Mouse (Mus musculus) liver, embryonic 12.5 days (tissue): ENCODE measurements at regions not wholly inside any gene's neighbourhood (a gene's known extent, or its start where the extent isn't known, plus 50 kb on each side); places are given as distances from the start of the nearest gene placed in this dataset.

Source experiments
- ATAC-seq: fragments of 200-750 bp; cut with Nextera tagmentation; 2 replicates; pipeline ENCODE4 v1.8.0; 2017; ENCODE audit warnings: moderate number of reproducible peaks, mild to moderate bottlenecking, moderate library complexity
- H3K27ac ChIP-seq: fragments of 300-500 bp; sonication (generic); 2 replicates; pipeline ENCODE4 v1.5.1; 2016; ENCODE audit warnings: mild to moderate bottlenecking
- H3K27me3 ChIP-seq: fragments of 300-500 bp; sonication (generic); replicated peaks from 2 replicates; pipeline ENCODE4 v1.6.1; 2016; ENCODE audit warnings: mild to moderate bottlenecking, moderate library complexity
- H3K36me3 ChIP-seq: fragments of 300-500 bp; sonication (generic); 2 replicates; pipeline ENCODE4 v1.6.1; 2016; ENCODE audit warnings: mild to moderate bottlenecking, moderate library complexity
- H3K4me1 ChIP-seq: fragments of 300-500 bp; sonication (generic); 2 replicates; pipeline ENCODE4 v1.6.1; 2016
- H3K4me2 ChIP-seq: fragments of 300-500 bp; sonication (generic); 2 replicates; pipeline ENCODE4 v1.6.1; 2016; ENCODE audit warnings: mild to moderate bottlenecking, moderate library complexity
- H3K4me3 ChIP-seq: fragments of 300-500 bp; sonication (generic); 2 replicates; pipeline ENCODE4 v1.5.1; 2016; ENCODE audit warnings: mild to moderate bottlenecking, moderate library complexity
- H3K9ac ChIP-seq: fragments of 300-500 bp; sonication (generic); 2 replicates; pipeline ENCODE4 v1.6.1; 2016; ENCODE audit warnings: mild to moderate bottlenecking, moderate library complexity
- H3K9me3 ChIP-seq: fragments of 300-500 bp; sonication (generic); replicated peaks from 2 replicates; pipeline ENCODE4 v1.6.1; 2016; ENCODE audit warnings: mild to moderate bottlenecking, moderate library complexity
- WGBS: fragments of 180-500 bp; shearing (Covaris S2); methylation state at CpG from one replicate; pipeline ENCODE4 v1.1.7; 2016; ENCODE audit not compliant: insufficient replicate concordance; 5-methylcytosine and 5-hydroxymethylcytosine counted together

DNA sequence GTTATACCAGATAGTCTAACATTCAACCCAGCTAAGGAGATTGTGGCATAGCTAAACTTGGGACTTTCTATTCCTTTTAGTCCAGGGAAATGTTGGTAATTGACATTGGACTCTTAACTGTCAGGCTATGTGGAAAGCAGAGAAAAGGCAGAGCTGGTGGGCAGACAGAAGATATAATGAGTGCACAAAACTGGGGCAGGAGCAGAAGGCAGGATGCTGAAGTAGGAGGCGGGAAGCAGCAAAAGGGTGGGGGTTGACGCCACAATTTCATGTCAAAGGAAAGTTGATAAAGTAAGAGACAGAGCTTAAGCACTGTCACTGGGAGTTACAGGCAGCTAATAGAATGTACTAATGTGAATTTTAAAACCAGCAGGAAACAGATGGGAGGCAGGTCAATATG, 232.7 kb downstream of the Tox3 start:
- 69% methylated on average over 2 of the region's 2 CpGs for WGBS
- H3K4me3 ChIP-seq, result no peak overlapping the region
- ATAC-seq, result no peak
- no peak overlapping the region for H3K4me2 ChIP-seq
- no peaks in the 10 kb centered on the region for H3K36me3 ChIP-seq
- H3K27me3 ChIP-seq, result no peaks in the 10 kb centered on the region
- no peak overlapping the region for H3K27ac ChIP-seq
- no peaks in the 10 kb centered on the region for H3K4me1 ChIP-seq
- H3K9me3 ChIP-seq, result no peaks in the 10 kb centered on the region
- no peak overlapping the region for H3K9ac ChIP-seq

- no peaks in the 10 kb centered on the region for H3K27me3 ChIP-seq
- H3K4me3 ChIP-seq, result no peak overlapping the region
- WGBS, result 36% methylated on average over 6 of the region's 6 CpGs
- no peaks in the 10 kb centered on the region for H3K36me3 ChIP-seq
- H3K9me3 ChIP-seq, result no peaks in the 10 kb centered on the region
- no peak overlapping the region for H3K4me2 ChIP-seq
- ATAC-seq, result no peak
- no peaks in the 10 kb centered on the region for H3K4me1 ChIP-seq
- no peak overlapping the region for H3K9ac ChIP-seq
- H3K27ac ChIP-seq, result no peak overlapping the region
Measured at GRCm38 (mm10) chr8:90100509-90100908, 247.6 kb downstream of the Tox3 start.

GRCm38 (mm10) chr8:90082630-90083029, 265.5 kb downstream of the Tox3 start:
- Histone ChIP-seq H3K36me3 (no peaks in the 10 kb centered on the region), H3K27me3 (no peaks in the 10 kb centered on the region), H3K9ac (no peak overlapping the region), H3K9me3 (no peaks in the 10 kb centered on the region; the same call in 1 of the 2 replicates), H3K4me1 (no peaks in the 10 kb centered on the region), H3K4me2 (no peak overlapping the region), H3K4me3 (no peak overlapping the region), H3K27ac (no peak overlapping the region)
- no peak for ATAC-seq
- 70% methylated on average over 5 of the region's 5 CpGs for WGBS

GRCm38 (mm10) chr8:90076381-90076780, 271.8 kb downstream of the Tox3 start:
- no peaks in the 10 kb centered on the region for H3K9me3 ChIP-seq
- H3K4me3 ChIP-seq, result no peak overlapping the region
- H3K4me1 ChIP-seq, result no peaks in the 10 kb centered on the region
- H3K27me3 ChIP-seq, result no peaks in the 10 kb centered on the region
- no peaks in the 10 kb centered on the region for H3K36me3 ChIP-seq
- H3K9ac ChIP-seq, result no peak overlapping the region
- no peak overlapping the region for H3K27ac ChIP-seq
- no peak overlapping the region for H3K4me2 ChIP-seq
- ATAC-seq, result no peak

DNA sequence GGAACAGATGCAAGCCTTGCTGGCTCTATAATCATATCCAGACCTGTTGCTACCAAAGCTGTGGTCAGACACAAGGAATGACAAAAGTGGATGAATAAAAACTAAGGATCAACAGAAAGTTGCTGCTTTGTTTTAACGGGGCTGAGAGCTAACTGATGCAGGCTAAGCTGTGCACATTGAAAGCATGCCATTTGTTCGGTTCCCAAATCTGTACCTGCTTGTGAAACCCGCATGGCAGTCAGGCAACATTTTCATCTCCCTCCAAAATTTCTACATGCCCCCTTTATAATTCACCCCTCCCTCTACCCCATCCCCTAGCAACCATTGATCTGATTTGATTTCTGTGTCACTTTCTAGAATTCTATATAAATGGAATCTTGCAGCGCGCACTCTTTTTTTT, 272.3 kb downstream of the Tox3 start:
- 82% methylated on average over 5 of the region's 5 CpGs for WGBS
- Histone ChIP-seq H3K36me3 (no peaks in the 10 kb centered on the region), H3K9me3 (no peaks in the 10 kb centered on the region), H3K9ac (no peak overlapping the region), H3K27ac (no peak overlapping the region), H3K27me3 (no peaks in the 10 kb centered on the region), H3K4me2 (no peak overlapping the region), H3K4me1 (no peaks in the 10 kb centered on the region), H3K4me3 (no peak overlapping the region)
- no peak for ATAC-seq

DNA sequence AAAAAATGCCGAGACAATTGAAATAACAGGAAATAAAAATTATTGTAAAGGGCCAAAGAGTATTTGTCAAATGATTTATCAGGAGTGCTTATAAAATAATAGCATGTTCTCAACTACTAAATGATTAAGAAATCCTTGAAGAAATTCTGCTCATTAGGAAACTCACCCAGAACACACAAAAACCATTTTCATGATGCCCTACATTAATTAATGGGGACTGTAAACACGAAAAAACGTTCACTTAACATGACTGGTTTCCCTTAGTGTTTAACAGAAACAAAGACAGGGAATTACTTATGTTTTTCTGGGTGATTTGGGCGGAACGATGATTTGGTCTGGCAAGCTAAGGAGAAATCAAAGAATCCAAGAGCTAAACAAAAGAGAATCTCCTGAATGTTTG, 278.1 kb downstream of the Tox3 start:
- Histone ChIP-seq H3K27me3 (no peaks in the 10 kb centered on the region), H3K36me3 (no peaks in the 10 kb centered on the region), H3K4me1 (no peaks in the 10 kb centered on the region), H3K27ac (no peak overlapping the region), H3K4me2 (no peak overlapping the region), H3K9ac (no peak overlapping the region), H3K9me3 (no peaks in the 10 kb centered on the region), H3K4me3 (no peak overlapping the region)
- ATAC-seq, result no peak
- 58% methylated on average over 5 of the region's 5 CpGs for WGBS

- no peaks in the 10 kb centered on the region for H3K36me3 ChIP-seq
- WGBS, result 38% methylated on average over 10 of the region's 10 CpGs
- no peak overlapping the region for H3K4me2 ChIP-seq
- no peak overlapping the region for H3K9ac ChIP-seq
- ATAC-seq, result no peak
- H3K4me1 ChIP-seq, result no peaks in the 10 kb centered on the region
- no peaks in the 10 kb centered on the region for H3K27me3 ChIP-seq
- H3K27ac ChIP-seq, result no peak overlapping the region
- H3K4me3 ChIP-seq, result no peak overlapping the region
- H3K9me3 ChIP-seq, result no peaks in the 10 kb centered on the region
Measured at GRCm38 (mm10) chr8:90069411-90069993, 278.6 kb downstream of the Tox3 start.

GRCm38 (mm10) chr8:90068441-90068840, 279.7 kb downstream of the Tox3 start:
- ATAC-seq, result no peak
- Histone ChIP-seq H3K4me1 (no peaks in the 10 kb centered on the region), H3K4me2 (no peak overlapping the region), H3K27me3 (no peaks in the 10 kb centered on the region), H3K9ac (no peak overlapping the region), H3K9me3 (no peaks in the 10 kb centered on the region), H3K36me3 (no peaks in the 10 kb centered on the region), H3K4me3 (no peak overlapping the region), H3K27ac (no peak overlapping the region)
- WGBS, result 79% methylated on average over 4 of the region's 4 CpGs

DNA sequence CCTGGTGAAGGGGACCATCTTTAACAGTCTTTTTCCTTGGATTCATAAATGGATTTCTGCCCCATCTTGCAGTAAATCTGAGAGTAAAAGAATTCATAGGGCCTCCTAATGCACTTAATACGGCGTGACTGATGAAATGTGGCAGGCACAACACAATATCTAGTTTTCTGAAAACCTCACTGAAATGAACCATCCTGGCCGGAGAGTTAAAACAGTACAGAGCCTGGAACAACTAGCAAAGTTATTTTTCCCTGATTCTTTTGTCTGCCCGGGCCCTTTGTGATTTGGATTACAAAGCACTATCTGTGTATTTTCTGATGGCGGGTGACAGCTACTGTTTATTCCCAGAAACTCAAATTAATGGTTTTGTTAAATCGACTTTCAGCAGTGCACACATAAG, 283.8 kb downstream of the Tox3 start:
- WGBS, result 72% methylated on average over 6 of the region's 6 CpGs
- no peak overlapping the region for H3K9ac ChIP-seq
- H3K36me3 ChIP-seq, result no peaks in the 10 kb centered on the region
- no peak overlapping the region for H3K27ac ChIP-seq
- no peak overlapping the region for H3K4me3 ChIP-seq
- no peaks in the 10 kb centered on the region for H3K9me3 ChIP-seq
- H3K27me3 ChIP-seq, result no peaks in the 10 kb centered on the region
- no peaks in the 10 kb centered on the region for H3K4me1 ChIP-seq
- no peak overlapping the region for H3K4me2 ChIP-seq
- ATAC-seq, result no peak

DNA sequence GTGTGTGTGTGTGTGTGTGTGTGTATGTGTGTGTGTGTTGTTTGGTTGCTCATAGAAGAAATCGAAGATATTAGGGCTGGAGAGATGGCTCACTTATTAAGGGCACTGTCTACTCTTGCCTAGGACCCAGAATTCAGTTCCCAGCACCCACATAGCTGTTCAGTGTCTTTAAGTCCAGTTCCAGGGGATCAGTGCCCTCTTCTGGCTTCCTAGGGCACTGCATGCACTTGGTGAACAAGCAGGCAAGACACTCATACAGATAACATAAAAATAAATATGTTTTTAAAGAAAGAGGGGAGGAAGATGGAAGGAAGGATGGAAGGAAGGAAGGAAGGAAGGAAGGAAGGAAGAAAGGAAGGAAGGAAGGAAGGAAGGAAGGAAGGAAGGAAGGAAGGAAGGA, 284.9 kb downstream of the Tox3 start:
- no peak for ATAC-seq
- 57% methylated on average over 1 of the region's 1 CpGs for WGBS
- no peaks in the 10 kb centered on the region for H3K4me1 ChIP-seq
- no peaks in the 10 kb centered on the region for H3K36me3 ChIP-seq
- H3K27ac ChIP-seq, result no peak overlapping the region
- no peaks in the 10 kb centered on the region for H3K9me3 ChIP-seq
- H3K4me3 ChIP-seq, result no peak overlapping the region
- H3K27me3 ChIP-seq, result no peaks in the 10 kb centered on the region
- no peak overlapping the region for H3K4me2 ChIP-seq
- no peak overlapping the region for H3K9ac ChIP-seq

DNA sequence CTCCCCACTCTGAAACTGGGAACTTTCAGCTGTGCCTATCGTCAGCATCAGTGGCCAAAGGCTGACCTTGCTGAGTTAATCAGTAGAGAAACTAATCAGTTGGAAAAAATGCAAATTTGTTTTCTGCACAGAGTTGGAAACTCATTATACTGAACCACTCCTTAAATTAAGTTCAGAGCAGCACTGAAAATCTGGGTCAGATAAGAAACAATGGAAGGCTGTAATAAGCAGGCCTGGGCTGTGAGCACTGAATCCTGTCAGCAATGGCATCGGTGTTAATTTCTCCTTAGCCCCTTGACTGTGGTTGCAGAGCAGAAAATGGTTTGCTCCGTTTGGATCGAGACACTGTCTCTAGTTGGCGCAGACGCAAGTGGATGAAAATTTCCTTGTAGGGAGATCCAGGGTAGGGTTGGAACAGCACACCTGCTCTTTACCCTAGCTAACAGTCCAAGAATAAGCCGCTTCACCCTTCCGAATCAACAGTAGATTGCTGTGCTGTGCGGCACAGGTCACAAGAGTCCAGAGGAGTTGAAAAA, 289.4 kb downstream of the Tox3 start:
- no peak for ATAC-seq
- H3K36me3 ChIP-seq, result no peaks in the 10 kb centered on the region
- no peaks in the 10 kb centered on the region for H3K4me1 ChIP-seq
- no peak overlapping the region for H3K4me2 ChIP-seq
- 73% methylated on average over 9 of the region's 9 CpGs for WGBS
- no peak overlapping the region for H3K9ac ChIP-seq
- H3K4me3 ChIP-seq, result no peak overlapping the region
- no peaks in the 10 kb centered on the region for H3K9me3 ChIP-seq
- H3K27ac ChIP-seq, result no peak overlapping the region
- H3K27me3 ChIP-seq, result no peaks in the 10 kb centered on the region

DNA sequence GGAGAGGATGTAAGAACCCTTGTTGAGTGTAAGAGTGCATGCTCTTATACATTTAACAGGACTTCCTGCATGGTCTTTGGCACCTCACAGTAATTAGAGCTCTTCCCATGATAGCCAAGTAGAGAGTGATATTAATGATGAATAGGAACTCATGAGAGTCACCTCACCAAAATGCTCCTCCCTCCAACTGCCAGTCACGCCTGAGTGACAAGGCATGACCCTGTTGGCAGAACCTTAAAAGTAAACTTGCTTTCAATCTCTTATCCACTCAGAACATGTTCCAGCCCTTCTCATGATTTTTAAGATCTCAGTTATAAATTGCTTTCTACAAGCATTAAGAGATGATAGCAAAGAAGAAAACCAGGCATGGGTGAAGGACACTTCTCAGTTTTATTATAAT, 291.8 kb downstream of the Tox3 start:
- no peak overlapping the region for H3K27ac ChIP-seq
- no peaks in the 10 kb centered on the region for H3K36me3 ChIP-seq
- H3K4me2 ChIP-seq, result no peak overlapping the region
- H3K27me3 ChIP-seq, result no peaks in the 10 kb centered on the region
- ATAC-seq, result no peak
- 50% methylated on average over 1 of the region's 1 CpGs for WGBS
- H3K4me1 ChIP-seq, result no peaks in the 10 kb centered on the region
- H3K4me3 ChIP-seq, result no peak overlapping the region
- no peak overlapping the region for H3K9ac ChIP-seq
- H3K9me3 ChIP-seq, result no peaks in the 10 kb centered on the region

GRCm38 (mm10) chr8:90046779-90047178, 301.4 kb downstream of the Tox3 start:
- no peaks in the 10 kb centered on the region for H3K36me3 ChIP-seq
- no peak overlapping the region for H3K4me3 ChIP-seq
- H3K27ac ChIP-seq, result no peak overlapping the region
- ATAC-seq, result no peak
- no peak overlapping the region for H3K4me2 ChIP-seq
- H3K9ac ChIP-seq, result no peak overlapping the region
- 69% methylated on average over 9 of the region's 9 CpGs for WGBS
- no peaks in the 10 kb centered on the region for H3K27me3 ChIP-seq
- H3K9me3 ChIP-seq, result no peaks in the 10 kb centered on the region
- H3K4me1 ChIP-seq, result no peaks in the 10 kb centered on the region
